Mouse (Mus musculus) embryonic facial prominence, embryonic 11.5 days (tissue): ENCODE results near the gene Zc2hc1b. TPM values are rescaled to one million over a fixed set of nuclear protein-coding genes. Genes with fewer than 3 reads are reported as not detected.

Experiments
- ATAC-seq: fragments of 200-750 bp; cut with Nextera tagmentation; replicated peaks from 2 replicates; pipeline ENCODE4 v1.8.0; 2017; ENCODE audit warnings: low read depth; ENCODE audit not compliant: insufficient number of reproducible peaks, low FRiP score, low TSS enrichment
- DNase-seq: peaks from one replicate; pipeline ENCODE4 v3.0.0-alpha.2; 2015; ENCODE audit warnings: low spot score
- H3K27ac ChIP-seq: fragments of 300-500 bp; sonication (generic); replicated peaks from 2 replicates; pipeline ENCODE4 v1.5.1; 2014; ENCODE audit warnings: mild to moderate bottlenecking, low read depth, low read length, control low read depth
- H3K27me3 ChIP-seq: fragments of 300-500 bp; sonication (generic); 2 replicates; pipeline ENCODE4 v1.6.1; 2014; ENCODE audit warnings: mild to moderate bottlenecking, low read length, moderate library complexity, mixed read lengths; ENCODE audit not compliant: control insufficient read depth, insufficient read depth
- H3K36me3 ChIP-seq: fragments of 300-500 bp; sonication (generic); replicated peaks from 2 replicates; pipeline ENCODE4 v1.6.1; 2014; ENCODE audit warnings: low read depth, mild to moderate bottlenecking, low read length, moderate library complexity, mixed read lengths; ENCODE audit not compliant: control insufficient read depth, insufficient read depth
- H3K4me1 ChIP-seq: fragments of 300-500 bp; sonication (generic); 2 replicates; pipeline ENCODE4 v1.6.1; 2014; ENCODE audit warnings: low read length, mixed read lengths; ENCODE audit not compliant: control insufficient read depth, insufficient read depth
- H3K4me2 ChIP-seq: fragments of 300-500 bp; sonication (generic); 2 replicates; pipeline ENCODE4 v1.6.1; 2014; ENCODE audit warnings: low read depth, mild to moderate bottlenecking, control low read depth, low read length, moderate library complexity
- H3K4me3 ChIP-seq: fragments of 300-500 bp; sonication (generic); 2 replicates; pipeline ENCODE4 v1.5.1; 2014; ENCODE audit warnings: low read depth, low read length, control low read depth
- H3K9ac ChIP-seq: fragments of 300-500 bp; sonication (generic); replicated peaks from 2 replicates; pipeline ENCODE4 v1.6.1; 2014; ENCODE audit warnings: mild to moderate bottlenecking, control low read depth, low read length
- H3K9me3 ChIP-seq: fragments of 300-500 bp; sonication (generic); replicated peaks from 2 replicates; pipeline ENCODE4 v1.6.1; 2016; ENCODE audit warnings: mild to moderate bottlenecking, low read length, inconsistent platforms, mixed read lengths; ENCODE audit not compliant: control insufficient read depth
- WGBS: fragments of 180-500 bp; shearing (Covaris S2); extraction: QIAGEN DNeasy Blood & Tissue Kit; methylation state at CpG from one replicate; pipeline ENCODE4 v1.1.7; 2014; 5-methylcytosine and 5-hydroxymethylcytosine counted together
- polyA plus RNA-seq: library from polyadenylated mRNA; unstranded; fragments of >200 nt; fragmentation: Nextera tagmentation; extraction: Ambion mirVana; gene quantifications from 2 replicates; pipeline ENCODE4 v1.2.1, GENCODE M21; 2014

Gene Zc2hc1b
- polyA plus RNA-seq, 1 experiment from 2014 or later, result not detected

DNA sequence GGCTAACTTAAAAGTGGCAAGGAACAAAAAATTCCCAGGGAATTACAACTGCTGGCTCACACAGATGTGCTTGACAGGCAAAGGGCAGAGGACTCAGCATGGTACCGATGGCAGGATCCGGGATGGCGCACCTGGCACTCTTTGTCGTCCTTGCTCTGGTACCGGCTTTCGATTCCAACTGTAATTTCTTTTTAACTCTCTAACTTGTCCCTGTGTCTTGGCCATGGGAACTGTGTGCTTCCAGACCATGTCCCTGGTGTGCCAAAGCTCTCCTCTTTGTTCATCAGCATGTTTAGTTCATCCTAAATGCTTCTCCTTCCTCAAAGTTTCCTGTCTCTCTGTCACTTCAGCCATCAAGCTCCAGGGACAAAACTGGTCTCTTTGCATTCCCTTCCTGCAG is 39.9 kb downstream of the Zc2hc1b start:
- DNase-seq, result no peak
- H3K4me2 ChIP-seq, result no peak overlapping the region
- no peak overlapping the region for H3K9ac ChIP-seq
- H3K27ac ChIP-seq, result no peak overlapping the region
- 92% methylated on average over 6 of the region's 6 CpGs for WGBS
- H3K9me3 ChIP-seq, result no peaks in the 10 kb centered on the region
- H3K4me3 ChIP-seq, result no peak overlapping the region
- no peaks in the 10 kb centered on the region for H3K4me1 ChIP-seq
- H3K36me3 ChIP-seq, result no peaks in the 10 kb centered on the region
- no peak for ATAC-seq
- no peaks in the 10 kb centered on the region for H3K27me3 ChIP-seq

DNA sequence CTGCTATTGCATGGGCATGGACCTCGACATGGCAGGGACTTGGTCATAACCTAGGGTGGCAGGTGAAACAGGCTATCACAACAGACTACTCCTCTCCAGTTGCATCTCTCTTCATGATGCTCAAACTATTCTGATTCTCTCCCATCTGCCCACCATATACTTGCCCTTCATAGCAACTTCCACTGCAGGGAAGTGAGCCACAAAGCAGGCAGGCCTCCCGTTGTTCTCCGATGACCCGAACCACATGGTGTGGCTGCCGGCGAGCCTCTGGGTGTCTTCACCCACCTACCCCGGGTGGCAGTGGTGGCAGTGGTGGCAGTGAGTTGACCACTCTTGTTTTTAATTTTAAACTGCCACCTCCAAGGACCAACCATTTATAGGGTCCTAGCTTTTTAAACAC is 42.1 kb downstream of the Zc2hc1b start:
- 88% methylated on average over 7 of the region's 7 CpGs for WGBS
- no peaks in the 10 kb centered on the region for H3K27me3 ChIP-seq
- no peak overlapping the region for H3K4me2 ChIP-seq
- ATAC-seq (no peak), DNase-seq (no peak)
- H3K36me3 ChIP-seq, result no peaks in the 10 kb centered on the region
- H3K9me3 ChIP-seq, result no peaks in the 10 kb centered on the region
- H3K4me3 ChIP-seq, result no peak overlapping the region
- H3K4me1 ChIP-seq, result no peaks in the 10 kb centered on the region
- H3K9ac ChIP-seq, result no peak overlapping the region
- H3K27ac ChIP-seq, result no peak overlapping the region

- Histone ChIP-seq H3K27ac (no peak overlapping the region), H3K9me3 (no peaks in the 10 kb centered on the region), H3K27me3 (no peaks in the 10 kb centered on the region), H3K4me2 (no peak overlapping the region), H3K9ac (no peak overlapping the region), H3K4me3 (no peak overlapping the region), H3K4me1 (no peaks in the 10 kb centered on the region), H3K36me3 (no peaks in the 10 kb centered on the region)
- ATAC-seq, result no peak
- no peak for DNase-seq
- WGBS, result 96% methylated on average over 7 of the region's 7 CpGs
Observed at GRCm38 (mm10) chr10:13135276-13135675, 42.5 kb downstream of the Zc2hc1b start.

DNA sequence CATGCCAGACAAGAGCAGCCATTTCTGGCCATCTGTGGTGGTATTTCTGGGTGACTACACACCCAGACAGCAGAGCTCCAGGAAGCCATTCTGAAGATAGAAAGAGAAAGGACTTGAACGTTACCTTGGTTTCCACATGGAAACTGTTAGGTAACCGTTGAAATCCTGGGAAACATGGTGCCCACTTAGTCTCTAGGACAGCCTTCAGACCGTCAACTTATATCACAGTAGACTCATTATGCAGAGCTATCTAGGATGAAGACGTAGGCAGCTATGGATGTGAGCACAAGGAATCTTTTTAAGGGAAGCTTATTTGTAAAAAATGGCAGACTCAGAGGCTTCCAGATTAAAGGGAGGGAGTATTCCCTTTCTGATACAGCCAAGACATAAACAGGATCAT is 44.0 kb downstream of the Zc2hc1b start:
- Histone ChIP-seq H3K36me3 (no peaks in the 10 kb centered on the region), H3K9me3 (no peaks in the 10 kb centered on the region), H3K4me1 (no peaks in the 10 kb centered on the region), H3K9ac (no peak overlapping the region), H3K27ac (no peak overlapping the region), H3K27me3 (no peaks in the 10 kb centered on the region), H3K4me3 (no peak overlapping the region), H3K4me2 (no peak overlapping the region)
- no peak for DNase-seq
- 96% methylated on average over 4 of the region's 4 CpGs for WGBS
- ATAC-seq, result no peak

GRCm38 (mm10) chr10:13127946-13128345 is 49.9 kb downstream of the Zc2hc1b start:
- 87% methylated on average over 7 of the region's 7 CpGs for WGBS
- H3K36me3 ChIP-seq, result no peaks in the 10 kb centered on the region
- no peak for ATAC-seq

DNA sequence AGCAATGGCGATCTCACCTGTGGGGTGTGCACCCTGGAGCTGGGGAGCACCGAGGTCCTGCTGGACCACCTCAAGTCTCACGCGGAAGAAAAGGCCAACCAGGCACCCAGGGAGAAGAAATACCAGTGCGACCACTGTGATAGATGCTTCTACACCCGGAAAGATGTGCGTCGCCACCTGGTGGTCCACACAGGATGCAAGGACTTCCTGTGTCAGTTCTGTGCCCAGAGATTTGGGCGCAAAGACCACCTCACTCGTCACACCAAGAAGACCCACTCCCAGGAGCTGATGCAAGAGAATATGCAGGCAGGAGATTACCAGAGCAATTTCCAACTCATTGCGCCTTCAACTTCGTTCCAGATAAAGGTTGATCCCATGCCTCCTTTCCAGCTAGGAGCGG is 50.5 kb downstream of the Zc2hc1b start:
- H3K9me3 ChIP-seq, result no peaks in the 10 kb centered on the region
- H3K4me3 ChIP-seq, result no peak overlapping the region
- no peaks in the 10 kb centered on the region for H3K4me1 ChIP-seq
- no peak for ATAC-seq
- no peak overlapping the region for H3K4me2 ChIP-seq
- H3K36me3 ChIP-seq, result no peaks in the 10 kb centered on the region
- DNase-seq, result no peak
- 74% methylated on average over 13 of the region's 13 CpGs for WGBS
- H3K27ac ChIP-seq, result no peak overlapping the region
- H3K27me3 ChIP-seq, result no peaks in the 10 kb centered on the region
- H3K9ac ChIP-seq, result no peak overlapping the region

More at GRCm38 (mm10) chr10:13127946-13128345, 49.9 kb downstream of the Zc2hc1b start:
- no peak overlapping the region for H3K4me2 ChIP-seq
- no peak overlapping the region for H3K4me3 ChIP-seq
- no peaks in the 10 kb centered on the region for H3K27me3 ChIP-seq
- no peaks in the 10 kb centered on the region for H3K9me3 ChIP-seq
- no peak for DNase-seq
- no peak overlapping the region for H3K9ac ChIP-seq
- H3K27ac ChIP-seq, result no peak overlapping the region
- no peaks in the 10 kb centered on the region for H3K4me1 ChIP-seq

DNA sequence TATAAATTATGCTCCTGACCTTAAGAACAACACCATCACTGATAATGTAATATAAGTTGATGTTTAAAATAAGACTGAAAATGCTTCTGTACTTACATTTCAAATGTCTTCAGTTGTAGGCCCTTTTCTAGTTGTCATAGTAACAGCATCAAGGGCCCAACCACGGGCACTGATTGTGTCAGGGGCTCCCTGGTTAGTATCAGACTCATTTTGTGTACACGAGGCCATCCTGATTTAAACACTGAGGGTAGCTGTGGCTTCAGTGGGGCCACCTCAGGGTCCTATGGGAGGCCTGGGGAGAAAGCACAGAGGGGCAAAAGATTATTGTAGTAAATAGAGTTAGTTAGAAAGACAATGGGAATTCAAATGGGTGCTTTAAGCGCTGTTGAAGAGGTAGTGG is 52.0 kb downstream of the Zc2hc1b start:
- Histone ChIP-seq H3K4me1 (no peaks in the 10 kb centered on the region), H3K4me3 (no peak overlapping the region), H3K36me3 (no peaks in the 10 kb centered on the region), H3K27me3 (no peaks in the 10 kb centered on the region), H3K27ac (no peak overlapping the region), H3K9ac (no peak overlapping the region), H3K9me3 (no peaks in the 10 kb centered on the region), H3K4me2 (no peak overlapping the region)
- ATAC-seq, result no peak
- WGBS, result 72% methylated on average over 3 of the region's 3 CpGs
- no peak for DNase-seq

DNA sequence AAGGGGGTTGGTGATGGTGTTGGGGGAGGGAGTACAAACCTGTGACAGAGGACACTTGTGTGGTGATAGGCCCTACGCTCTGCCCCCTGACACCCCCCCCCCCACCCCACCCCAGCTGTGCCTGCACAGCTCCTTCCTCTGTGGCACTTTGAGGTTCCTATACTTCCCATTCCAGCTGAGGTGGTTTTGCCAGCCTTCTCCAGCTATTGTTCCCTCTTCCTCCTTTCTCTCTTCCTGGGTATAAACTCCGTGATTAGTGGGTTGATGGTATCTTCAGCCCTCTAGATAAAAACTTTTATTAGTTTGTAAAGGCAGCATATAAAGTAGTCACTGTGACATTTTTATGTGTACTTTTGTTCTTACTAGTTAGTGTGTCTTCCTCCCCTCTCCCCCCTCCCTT is 58.5 kb downstream of the Zc2hc1b start:
- Histone ChIP-seq H3K27ac (no peak overlapping the region), H3K4me2 (no peak overlapping the region), H3K4me3 (no peak overlapping the region), H3K4me1 (no peaks in the 10 kb centered on the region), H3K27me3 (no peaks in the 10 kb centered on the region), H3K9me3 (no peaks in the 10 kb centered on the region), H3K36me3 (no peaks in the 10 kb centered on the region), H3K9ac (no peak overlapping the region)
- DNase-seq (no peak), ATAC-seq (0 out of 2 replicates have a peak, but pooled peaks have one; percentile 19)
- WGBS, result 60% methylated on average over 2 of the region's 2 CpGs
